Mouse (Mus musculus): ENCODE measurements around the gene Zc3h7b. TPM values are rescaled to one million over a fixed set of nuclear protein-coding genes. Genes with fewer than 3 reads are reported as not detected.
A peak's percentile ranks its signal among the peaks of the same experiment; 100 is the strongest.

Zc3h7b gene
- polyA plus RNA-seq, 2 experiments = 4.0 to 5.7 TPM

GRCm38 (mm10) chr15:81802941-81803351 is 58.1 kb downstream of the Zc3h7b start:
- H3K4me2 ChIP-seq (ENCODE audit: low read depth) = peak overlapping the region; percentile 73
- TF ChIP-seq CTCF (IDR thresholded peaks at IDR 0.05; ENCODE audit: low read depth) (no peak), EP300 (IDR thresholded peaks at IDR 0.05; ENCODE audit: low read depth) (no peak)
- no peak overlapping the region for H3K27ac ChIP-seq
- no peaks in the 10 kb centered on the region for H3K36me3 ChIP-seq (replicated peaks; ENCODE audit: control insufficient read depth, insufficient read depth, low read depth)
- WGBS (ENCODE audit: insufficient replicate concordance) = 26% methylated on average over 8 of the region's 8 CpGs
- H3K9me3 ChIP-seq (ENCODE audit: control insufficient read depth, low read length) = no peaks in the 10 kb centered on the region
- peak overlapping the region; percentile 31 to 42 for H3K4me3 ChIP-seq (ENCODE audit: insufficient read depth in 1 of 2, low read depth in 2 of 2, low read length in 2 of 2)
- peak overlapping the region; percentile 40; the same call in 1 of the 2 replicates for H3K9ac ChIP-seq (replicated peaks)
- peaks cover 15 to 21% of the 10 kb centered on the region in 2 experiments for H3K4me1 ChIP-seq (replicated peaks; ENCODE audit: control insufficient read depth in 2 of 2, insufficient read depth in 2 of 2, low read length in 1 of 2)
- ATAC-seq (ENCODE audit: insufficient read depth) (peak; percentile 7; the same call in 1 of the 2 replicates), DNase-seq (ENCODE audit: low read depth in 3 of 3, low spot score in 3 of 3) (no peak)
- no peaks in the 10 kb centered on the region for H3K27me3 ChIP-seq (ENCODE audit: control insufficient read depth, insufficient read depth, low read length)

DNA sequence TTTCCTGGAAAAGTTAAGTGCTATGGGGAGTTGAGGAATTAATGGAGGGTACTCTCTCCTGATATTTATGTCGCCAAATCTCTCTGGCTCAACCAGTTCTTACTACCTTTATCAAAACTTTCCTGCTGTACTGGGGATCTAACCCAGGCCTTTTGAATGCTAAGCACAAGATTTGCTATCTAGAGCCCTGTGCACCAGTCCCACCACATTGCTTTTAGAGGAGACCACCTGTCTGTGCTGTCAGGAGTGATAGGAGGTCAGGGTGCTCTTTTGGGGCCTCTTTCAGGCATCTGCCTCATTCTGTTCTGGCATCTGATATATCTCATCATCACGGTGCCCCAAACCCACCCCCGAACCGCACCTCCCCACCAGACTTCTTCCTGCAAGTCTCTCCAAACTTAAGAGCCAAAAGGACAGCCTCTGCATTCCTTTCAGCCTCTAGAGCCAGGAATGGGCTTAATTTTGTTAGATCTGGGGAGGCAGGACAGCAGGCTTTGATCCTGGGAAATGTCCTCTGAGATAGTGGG is 58.6 kb downstream of the Zc3h7b start:
- no peak for TF ChIP-seq CTCF (IDR thresholded peaks at IDR 0.05; ENCODE audit: low read depth)
- 0 out of 2 replicates have a peak, but pooled peaks have one; percentile 30 for TF ChIP-seq EP300 (IDR thresholded peaks at IDR 0.05; ENCODE audit: low read depth)
- ATAC-seq (ENCODE audit: insufficient read depth) (peak; percentile 48), DNase-seq (ENCODE audit: low read depth in 3 of 3, low spot score in 3 of 3) (no peak)
- H3K27ac ChIP-seq = no peak overlapping the region
- no peak overlapping the region for H3K9ac ChIP-seq (replicated peaks)
- no peaks in the 10 kb centered on the region for H3K36me3 ChIP-seq (replicated peaks; ENCODE audit: control insufficient read depth, insufficient read depth, low read depth)
- no peak overlapping the region; a peak in 1 of 4 replicates for H3K4me3 ChIP-seq (ENCODE audit: insufficient read depth in 1 of 2, low read depth in 2 of 2, low read length in 2 of 2)
- H3K4me2 ChIP-seq (ENCODE audit: low read depth) = peak overlapping the region; percentile 73
- no peaks in the 10 kb centered on the region for H3K27me3 ChIP-seq (ENCODE audit: control insufficient read depth, insufficient read depth, low read length)
- H3K4me1 ChIP-seq (replicated peaks; ENCODE audit: control insufficient read depth in 2 of 2, insufficient read depth in 2 of 2, low read length in 1 of 2) = peaks cover 15 to 21% of the 10 kb centered on the region in 2 experiments
- WGBS (ENCODE audit: insufficient replicate concordance) = 12% methylated on average over 4 of the region's 4 CpGs
- no peaks in the 10 kb centered on the region for H3K9me3 ChIP-seq (ENCODE audit: control insufficient read depth, low read length)

DNA sequence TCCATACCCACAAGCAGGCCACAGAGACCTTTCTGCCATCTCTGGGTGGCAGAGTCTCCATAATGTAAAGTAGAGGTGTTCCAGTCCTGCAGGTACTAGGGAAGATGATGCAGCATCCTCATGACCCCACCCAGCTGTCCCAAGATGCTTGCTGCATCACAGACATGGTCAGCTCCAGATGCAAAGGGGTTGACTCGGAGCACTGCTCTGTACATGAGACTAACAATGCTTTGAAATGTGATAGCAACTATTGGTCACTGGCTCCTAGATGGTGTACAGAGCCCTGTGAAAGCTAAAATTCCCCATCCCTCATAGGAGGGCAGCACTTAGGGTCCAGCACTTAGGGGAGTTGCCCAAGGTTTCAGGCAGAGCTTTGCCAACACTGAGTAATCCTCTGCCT is 59.3 kb downstream of the Zc3h7b start:
- Histone ChIP-seq H3K9me3 (ENCODE audit: control insufficient read depth, low read length) (no peaks in the 10 kb centered on the region), H3K9ac (replicated peaks) (no peak overlapping the region), H3K4me1 (replicated peaks; ENCODE audit: control insufficient read depth in 2 of 2, insufficient read depth in 2 of 2, low read length in 1 of 2) (peaks cover 15 to 21% of the 10 kb centered on the region in 2 experiments), H3K4me2 (ENCODE audit: low read depth) (no peak overlapping the region), H3K4me3 (ENCODE audit: insufficient read depth in 1 of 2, low read depth in 2 of 2, low read length in 2 of 2) (no peak overlapping the region), H3K36me3 (replicated peaks; ENCODE audit: control insufficient read depth, insufficient read depth, low read depth) (no peaks in the 10 kb centered on the region), H3K27me3 (ENCODE audit: control insufficient read depth, insufficient read depth, low read length) (no peaks in the 10 kb centered on the region), H3K27ac (no peak overlapping the region)
- DNase-seq (ENCODE audit: low read depth in 3 of 3, low spot score in 3 of 3) (no peak), ATAC-seq (ENCODE audit: insufficient read depth) (no peak)
- 56% methylated on average over 1 of the region's 1 CpGs for WGBS (ENCODE audit: insufficient replicate concordance)
- TF ChIP-seq EP300 (IDR thresholded peaks at IDR 0.05; ENCODE audit: low read depth) = no peak
- TF ChIP-seq CTCF (IDR thresholded peaks at IDR 0.05; ENCODE audit: low read depth) = no peak

- Histone ChIP-seq H3K27me3 (ENCODE audit: control insufficient read depth, insufficient read depth, low read length) (no peaks in the 10 kb centered on the region), H3K36me3 (replicated peaks; ENCODE audit: control insufficient read depth, insufficient read depth, low read depth) (no peaks in the 10 kb centered on the region), H3K4me2 (ENCODE audit: low read depth) (no peak overlapping the region), H3K4me3 (ENCODE audit: insufficient read depth in 1 of 2, low read depth in 2 of 2, low read length in 2 of 2) (no peak overlapping the region), H3K27ac (no peak overlapping the region), H3K4me1 (replicated peaks; ENCODE audit: control insufficient read depth in 2 of 2, insufficient read depth in 2 of 2, low read length in 1 of 2) (peaks cover 17 to 23% of the 10 kb centered on the region in 2 experiments), H3K9ac (replicated peaks) (no peak overlapping the region), H3K9me3 (ENCODE audit: control insufficient read depth, low read length) (no peaks in the 10 kb centered on the region)
- TF ChIP-seq CTCF (IDR thresholded peaks at IDR 0.05; ENCODE audit: low read depth) = no peak
- no peak for TF ChIP-seq EP300 (IDR thresholded peaks at IDR 0.05; ENCODE audit: low read depth)
- ATAC-seq (ENCODE audit: insufficient read depth) (no peak), DNase-seq (ENCODE audit: low read depth in 3 of 3, low spot score in 3 of 3) (no peak)
- 74% methylated on average over 3 of the region's 3 CpGs for WGBS (ENCODE audit: insufficient replicate concordance)
Observed at GRCm38 (mm10) chr15:81804883-81805282, 60.0 kb downstream of the Zc3h7b start.

- H3K9me3 ChIP-seq (ENCODE audit: control insufficient read depth, low read length) = no peaks in the 10 kb centered on the region
- WGBS (ENCODE audit: insufficient replicate concordance) = 68% methylated on average over 6 of the region's 6 CpGs
- ATAC-seq (ENCODE audit: insufficient read depth) (no peak), DNase-seq (ENCODE audit: low read depth in 3 of 3, low spot score in 3 of 3) (no peak)
- H3K4me3 ChIP-seq (ENCODE audit: insufficient read depth in 1 of 2, low read depth in 2 of 2, low read length in 2 of 2) = no peak overlapping the region
- no peaks in the 10 kb centered on the region for H3K27me3 ChIP-seq (ENCODE audit: control insufficient read depth, insufficient read depth, low read length)
- H3K4me1 ChIP-seq (replicated peaks; ENCODE audit: control insufficient read depth in 2 of 2, insufficient read depth in 2 of 2, low read length in 1 of 2) = peaks cover 24 to 28% of the 10 kb centered on the region in 2 experiments
- TF ChIP-seq EP300 (IDR thresholded peaks at IDR 0.05; ENCODE audit: low read depth) (no peak), CTCF (IDR thresholded peaks at IDR 0.05; ENCODE audit: low read depth) (no peak)
- H3K27ac ChIP-seq = no peak overlapping the region
- no peak overlapping the region for H3K4me2 ChIP-seq (ENCODE audit: low read depth)
- H3K9ac ChIP-seq (replicated peaks) = no peak overlapping the region
- no peaks in the 10 kb centered on the region for H3K36me3 ChIP-seq (replicated peaks; ENCODE audit: control insufficient read depth, insufficient read depth, low read depth)
Observed at GRCm38 (mm10) chr15:81805624-81806023, 60.8 kb downstream of the Zc3h7b start.
